Comparison of ENCODE assay signal across 21 mouse cellular contexts in genomic region chr13:105198658-105199057, GRCm38 (mm10).
DNase-seq lines count a peak whose midpoint lies in the region; ATAC-seq lines count a peak whose summit lies in the region.
"Had no signal": no experiment of that assay in that cellular context is flagged by ENCODE, and none has a peak within 500 bp of the region (broad histone marks: within the 10 kb centered on the region; RNA-seq: fewer than 3 reads in every experiment).

No protein-coding gene starts in this region.

- no peak overlapping the region for H3K4me3 ChIP-seq in midbrain, embryonic 15.5 days
- H3K4me3 ChIP-seq in midbrain, embryonic 10.5 days: no peak overlapping the region
- H3K4me3 ChIP-seq in neural tube, embryonic 12.5 days: no peak overlapping the region
- H3K4me3 ChIP-seq in neural tube, embryonic 14.5 days (ENCODE audit: low read depth, low read length): no peak overlapping the region
- H3K4me3 ChIP-seq in neural tube, embryonic 15.5 days (replicated peaks): no peak overlapping the region

- no peaks in the 10 kb centered on the region for H3K4me1 ChIP-seq in midbrain, embryonic 15.5 days
- H3K4me1 ChIP-seq in midbrain, embryonic 10.5 days: no peaks in the 10 kb centered on the region
- H3K4me1 ChIP-seq in neural tube, embryonic 12.5 days: no peaks in the 10 kb centered on the region
- no peaks in the 10 kb centered on the region for H3K4me1 ChIP-seq in neural tube, embryonic 14.5 days (ENCODE audit: control insufficient read depth, insufficient read depth, low read length)
- H3K4me1 ChIP-seq in neural tube, embryonic 15.5 days: no peaks in the 10 kb centered on the region

- H3K4me2 ChIP-seq in midbrain, embryonic 15.5 days: no peak overlapping the region
- no peak overlapping the region for H3K4me2 ChIP-seq in neural tube, embryonic 12.5 days (replicated peaks)
- no peak overlapping the region for H3K4me2 ChIP-seq in neural tube, embryonic 14.5 days (ENCODE audit: low read depth, low read length)
- H3K4me2 ChIP-seq in neural tube, embryonic 15.5 days: no peak overlapping the region

- no peaks in the 10 kb centered on the region for H3K27me3 ChIP-seq in midbrain, embryonic 15.5 days (replicated peaks)
- H3K27me3 ChIP-seq in midbrain, embryonic 10.5 days (ENCODE audit: low read depth, poor library complexity, severe bottlenecking): no peaks in the 10 kb centered on the region
- H3K27me3 ChIP-seq in neural tube, embryonic 12.5 days (replicated peaks): no peaks in the 10 kb centered on the region
- no peaks in the 10 kb centered on the region for H3K27me3 ChIP-seq in neural tube, embryonic 14.5 days (ENCODE audit: control insufficient read depth, insufficient read depth, low read length)
- H3K27me3 ChIP-seq in neural tube, embryonic 15.5 days (replicated peaks): no peaks in the 10 kb centered on the region
- H3K27me3 ChIP-seq: CH12.LX, Patski had no signal

- 0 out of 2 replicates have a peak, but pooled peaks have one; percentile 54 for ATAC-seq in midbrain, embryonic 15.5 days (replicated peaks)
- ATAC-seq in neural tube, embryonic 12.5 days (ENCODE audit: low FRiP score, low read depth): 0 out of 2 replicates have a peak, but pooled peaks have one; percentile 54
- peak; percentile 17; the same call in 1 of the 2 replicates for ATAC-seq in neural tube, embryonic 14.5 days (ENCODE audit: low read depth)
- no peak for ATAC-seq in neural tube, embryonic 15.5 days (ENCODE audit: low FRiP score)
- ATAC-seq: activated CD4-positive, CD25-positive, alpha-beta regulatory T cell, adult 4 months; CD4-positive, CD25-positive, alpha-beta regulatory T cell, adult 4 months; Patski had no signal

- no peak overlapping the region for H3K27ac ChIP-seq in midbrain, embryonic 15.5 days
- H3K27ac ChIP-seq in midbrain, embryonic 10.5 days (replicated peaks): no peak overlapping the region
- no peak overlapping the region for H3K27ac ChIP-seq in neural tube, embryonic 12.5 days
- no peak overlapping the region for H3K27ac ChIP-seq in neural tube, embryonic 14.5 days (ENCODE audit: low read depth, low read length)
- no peak overlapping the region for H3K27ac ChIP-seq in neural tube, embryonic 15.5 days (replicated peaks)

- no peaks in the 10 kb centered on the region for H3K9me3 ChIP-seq in midbrain, embryonic 15.5 days
- no peaks in the 10 kb centered on the region for H3K9me3 ChIP-seq in midbrain, embryonic 10.5 days (replicated peaks)
- H3K9me3 ChIP-seq in neural tube, embryonic 12.5 days: no peaks in the 10 kb centered on the region
- H3K9me3 ChIP-seq in neural tube, embryonic 14.5 days (ENCODE audit: control insufficient read depth, low read length): no peaks in the 10 kb centered on the region
- no peaks in the 10 kb centered on the region for H3K9me3 ChIP-seq in neural tube, embryonic 15.5 days (replicated peaks)
- H3K9me3 ChIP-seq: G1E had no signal

- no peak overlapping the region for H3K9ac ChIP-seq in midbrain, embryonic 15.5 days
- no peak overlapping the region for H3K9ac ChIP-seq in neural tube, embryonic 12.5 days
- no peak overlapping the region for H3K9ac ChIP-seq in neural tube, embryonic 14.5 days (replicated peaks; ENCODE audit: low read depth, low read length)
- no peak overlapping the region for H3K9ac ChIP-seq in neural tube, embryonic 15.5 days (replicated peaks)

- DNase-seq in midbrain, embryonic 10.5 days (ENCODE audit: low spot score): no peak
- DNase-seq in neural tube, embryonic 10.5 days (ENCODE audit: extremely low spot score, low spot score): no peak
- DNase-seq: adrenal gland, adult 2 months; adrenal gland, adult 8-10 months; adrenal gland, postnatal 10 days; adrenal gland, postnatal 14 days; adrenal gland, postnatal 25 days; adrenal gland, postnatal 36 days; B cell, adult 2 months; cerebellum, adult 11 months; cerebellum, adult 11-12 months; cerebellum, adult 18-20 months had no signal

- no peaks in the 10 kb centered on the region for H3K36me3 ChIP-seq in midbrain, embryonic 15.5 days (replicated peaks)
- no peaks in the 10 kb centered on the region for H3K36me3 ChIP-seq in midbrain, embryonic 10.5 days
- no peaks in the 10 kb centered on the region for H3K36me3 ChIP-seq in neural tube, embryonic 12.5 days
- H3K36me3 ChIP-seq in neural tube, embryonic 14.5 days (ENCODE audit: control insufficient read depth, insufficient read depth, low read length): no peaks in the 10 kb centered on the region
- no peaks in the 10 kb centered on the region for H3K36me3 ChIP-seq in neural tube, embryonic 15.5 days
- H3K36me3 ChIP-seq: G1E had no signal

- WGBS in midbrain, embryonic 15.5 days: 77% methylated on average over 3 of the region's 3 CpGs
- WGBS in midbrain, embryonic 10.5 days: 90% methylated on average over 3 of the region's 3 CpGs
- WGBS in neural tube, embryonic 12.5 days: 73% methylated on average over 3 of the region's 3 CpGs
- WGBS in neural tube, embryonic 14.5 days: 69% methylated on average over 3 of the region's 3 CpGs
- 72% methylated on average over 3 of the region's 3 CpGs for WGBS in neural tube, embryonic 15.5 days
